Mouse (Mus musculus): ENCODE results near the gene Disp1.

GRCm38 (mm10) chr1:183190456-183190855, 30.9 kb downstream of the Disp1 start:
- TF ChIP-seq GATA1 (IDR thresholded peaks at IDR 0.05; ENCODE audit: borderline replicate concordance, low read length) = no peak
- TF ChIP-seq FLI1 (IDR thresholded peaks at IDR 0.05; ENCODE audit: low read length) = no peak
